Mouse (Mus musculus) cerebellum, postnatal 4 days (tissue): ENCODE data around the gene Zfyve16.

ENCODE experiments used
- DNase-seq, 2 experiments: peaks; one replicate each; pipeline ENCODE4 v3.0.0; 2022; ENCODE audit warnings: low spot score in 2 of 2, mixed read lengths in 1 of 2

Zfyve16 gene

DNA sequence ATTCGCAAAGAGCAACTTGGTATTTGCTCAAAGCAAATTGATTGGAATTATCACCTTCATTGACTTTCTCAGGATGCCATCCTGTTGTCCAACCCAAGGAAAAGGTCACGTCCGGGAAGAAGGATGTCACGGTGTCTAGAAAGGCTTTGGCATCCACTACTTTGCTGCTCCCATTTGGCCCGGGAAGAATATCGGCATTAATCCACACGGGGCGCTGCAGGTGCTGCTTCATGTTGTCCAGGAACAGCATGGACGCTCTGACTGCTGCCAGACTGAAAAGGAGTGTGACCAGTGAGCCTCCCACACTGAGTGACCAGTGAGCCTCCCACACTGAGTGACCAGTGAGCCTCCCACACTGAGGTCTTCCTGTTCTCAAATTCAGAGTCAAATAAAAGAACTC is 62.8 kb downstream of the Zfyve16 start:
- DNase-seq = no peak

DNA sequence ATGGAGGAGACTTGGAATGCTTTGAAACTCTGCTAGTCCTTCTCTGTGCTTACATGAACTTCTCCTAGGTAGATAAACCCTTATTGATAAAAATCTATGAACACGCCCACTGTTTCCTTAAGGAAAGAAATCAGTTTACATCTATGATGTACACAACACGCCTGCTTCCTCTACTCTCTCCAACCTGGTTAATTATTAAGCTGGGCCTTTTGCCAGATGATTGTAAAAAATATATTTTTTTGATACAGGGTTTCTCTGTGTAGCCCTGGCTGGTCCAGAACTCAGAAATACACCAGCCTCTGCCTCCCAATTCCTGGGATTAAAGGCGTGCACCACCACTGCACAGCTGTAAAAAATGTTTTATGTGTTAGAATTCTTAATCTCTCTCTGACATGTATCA is 66.0 kb downstream of the Zfyve16 start:
- DNase-seq = no peak

DNA sequence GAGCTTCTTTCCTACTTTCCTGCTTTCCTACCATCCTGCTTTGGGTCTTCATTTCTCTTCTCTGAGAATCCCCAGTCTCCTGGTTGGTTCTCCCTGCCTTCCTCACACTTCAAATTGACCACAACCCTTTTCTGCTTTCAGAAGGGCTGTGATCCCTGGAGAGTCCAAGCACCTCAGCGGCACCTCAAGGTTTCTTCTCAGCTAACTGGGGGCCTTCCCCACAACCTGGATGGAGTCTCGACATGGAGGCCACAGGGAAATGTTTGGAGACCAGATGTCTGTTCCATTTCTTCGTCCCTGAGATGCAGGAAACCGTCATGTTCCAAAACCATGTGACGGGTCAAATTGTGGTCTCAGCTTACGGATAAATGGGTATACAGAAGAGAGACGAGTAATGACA is 83.8 kb downstream of the Zfyve16 start:
- no peak for DNase-seq

DNA sequence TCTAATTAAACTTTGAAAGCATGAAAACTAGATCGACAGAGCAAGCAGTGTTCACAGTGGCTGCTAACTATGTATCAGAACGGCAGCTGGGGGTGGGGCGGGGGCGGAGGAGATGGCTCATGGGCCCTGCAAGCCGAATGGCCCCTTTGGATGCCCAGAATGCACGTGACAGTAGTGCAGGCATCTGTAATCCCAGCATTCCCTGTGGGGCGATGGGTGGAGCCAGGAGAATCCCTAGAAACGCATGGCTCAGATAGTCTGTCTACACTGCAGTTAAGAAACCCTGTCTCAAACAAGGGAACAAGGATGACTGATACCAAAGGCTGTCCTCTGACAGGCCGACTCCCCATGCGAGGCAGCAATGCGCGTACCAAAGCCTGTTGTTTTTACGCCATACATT is 90.4 kb downstream of the Zfyve16 start:
- DNase-seq = no peak

DNA sequence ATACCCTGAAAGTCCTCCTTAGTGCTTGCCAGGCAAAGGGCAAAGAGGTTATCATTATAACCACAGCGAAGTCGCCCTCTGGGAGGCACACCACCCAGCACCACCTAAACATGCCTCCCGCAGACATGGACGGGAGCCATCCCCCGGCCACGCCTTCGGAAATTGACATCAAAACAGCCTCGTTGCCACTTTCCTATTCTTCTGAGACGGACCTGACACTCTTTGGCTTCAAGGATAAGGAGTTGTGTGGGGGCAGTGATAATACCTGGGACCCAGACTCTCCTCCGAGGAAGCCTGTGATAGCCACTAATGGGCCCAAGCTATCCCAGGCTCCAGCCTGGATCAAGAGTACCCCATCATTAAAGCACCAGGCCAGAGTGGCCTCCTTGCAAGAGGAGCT is 92.0 kb downstream of the Zfyve16 start:
- DNase-seq = no peak
